Mouse (Mus musculus) forelimb bud, embryonic 11.5 days (tissue): ENCODE measurements around the gene Dusp7.

Experiments
- DNase-seq: peaks from one replicate; pipeline ENCODE4 v3.0.0-alpha.2; 2012; ENCODE audit warnings: low read depth, low spot score

Dusp7 gene

GRCm38 (mm10) chr9:106354810-106355209, 13.6 kb upstream of the Dusp7 start:
- DNase-seq: no peak

GRCm38 (mm10) chr9:106355217-106355974, 13.0 kb upstream of the Dusp7 start:
- DNase-seq: no peak

- no peak for DNase-seq
Observed at GRCm38 (mm10) chr9:106355975-106356286, 12.5 kb upstream of the Dusp7 start.

- peak; percentile 94 for DNase-seq
Observed at GRCm38 (mm10) chr9:106356323-106356844, 12.0 kb upstream of the Dusp7 start.

GRCm38 (mm10) chr9:106357167-106357566, 11.3 kb upstream of the Dusp7 start:
- peak; percentile 74 for DNase-seq

GRCm38 (mm10) chr9:106359297-106359696, 9.1 kb upstream of the Dusp7 start:
- DNase-seq: no peak

GRCm38 (mm10) chr9:106361140-106361539, 7.3 kb upstream of the Dusp7 start:
- no peak for DNase-seq

- DNase-seq: no peak
Observed at GRCm38 (mm10) chr9:106365333-106365732, 3.1 kb upstream of the Dusp7 start.

GRCm38 (mm10) chr9:106366188-106366587, 2.2 kb upstream of the Dusp7 start:
- DNase-seq: no peak

- DNase-seq: no peak
Observed at GRCm38 (mm10) chr9:106367001-106367400, 1.4 kb upstream of the Dusp7 start.

GRCm38 (mm10) chr9:106367592-106368111, 780 bp upstream of the Dusp7 start:
- DNase-seq: peak; percentile 97

GRCm38 (mm10) chr9:106368831-106369501, 534 bp downstream of the Dusp7 start:
- DNase-seq: no peak

GRCm38 (mm10) chr9:106369801-106370485, 1.5 kb downstream of the Dusp7 start:
- DNase-seq: peak; percentile 70

GRCm38 (mm10) chr9:106370620-106371383, 2.4 kb downstream of the Dusp7 start:
- DNase-seq: no peak

- DNase-seq: no peak
Observed at GRCm38 (mm10) chr9:106371384-106371671, 2.9 kb downstream of the Dusp7 start.

- DNase-seq: no peak
Observed at GRCm38 (mm10) chr9:106371776-106372175, 3.3 kb downstream of the Dusp7 start.

GRCm38 (mm10) chr9:106372431-106373412, 4.3 kb downstream of the Dusp7 start:
- no peak for DNase-seq

GRCm38 (mm10) chr9:106373973-106374372, 5.5 kb downstream of the Dusp7 start:
- DNase-seq: no peak

GRCm38 (mm10) chr9:106377247-106377646, 8.8 kb downstream of the Dusp7 start:
- no peak for DNase-seq

GRCm38 (mm10) chr9:106378045-106378444, 9.6 kb downstream of the Dusp7 start:
- no peak for DNase-seq
